15 mouse cellular contexts compared by ENCODE assay signal in the genomic region with DNA sequence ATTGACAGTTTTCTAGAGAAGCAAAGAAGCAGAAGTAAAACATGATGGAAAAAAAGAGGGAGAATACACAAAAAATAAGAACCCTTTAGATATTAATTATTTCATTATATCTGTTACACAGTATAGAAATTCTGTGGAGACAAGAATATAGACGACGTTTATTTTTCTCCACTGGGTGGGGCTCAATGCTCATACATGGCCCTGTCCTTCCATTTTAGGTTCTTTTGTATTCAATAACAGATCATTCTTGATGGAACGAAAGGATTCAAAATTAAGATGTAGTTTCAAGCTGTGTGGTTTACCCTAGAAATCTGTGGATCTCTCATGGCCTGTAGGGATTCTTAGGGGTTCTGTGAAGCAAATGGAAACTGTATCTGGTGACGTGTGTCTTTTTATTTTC. TPM values are rescaled to one million over a fixed set of nuclear protein-coding genes. Genes with fewer than 3 reads are reported as not detected.
DNase-seq lines count a peak whose midpoint lies in the region; ATAC-seq and TF ChIP-seq lines count a peak whose summit lies in the region.
"Had no signal": no experiment of that assay in that cellular context is flagged by ENCODE, and none has a peak within 500 bp of the region (broad histone marks: within the 10 kb centered on the region; RNA-seq: fewer than 3 reads in every experiment).

No protein-coding gene starts in this region.

- no peak overlapping the region for H3K9ac ChIP-seq in forebrain, postnatal 0 days
- no peak overlapping the region for H3K9ac ChIP-seq in forebrain, embryonic 13.5 days
- H3K9ac ChIP-seq in lung, postnatal 0 days (replicated peaks; ENCODE audit: low read depth) = no peak overlapping the region
- H3K9ac ChIP-seq in stomach, postnatal 0 days (ENCODE audit: low read length) = no peak overlapping the region
- H3K9ac ChIP-seq: embryonic facial prominence, embryonic 12.5 days; hindbrain, embryonic 15.5 days; neural tube, embryonic 12.5 days had no signal

- TF ChIP-seq CTCF in forebrain, postnatal 0 days (IDR thresholded peaks at IDR 0.05; ENCODE audit: low read depth) = peak; percentile 46
- peak; percentile 25 for TF ChIP-seq CTCF in lung, postnatal 0 days (IDR thresholded peaks at IDR 0.05)
- TF ChIP-seq CTCF in stomach, postnatal 0 days (IDR thresholded peaks at IDR 0.05; ENCODE audit: low read depth) = peak; percentile 54

- peaks cover 3% of the 10 kb centered on the region; the same call in 1 of the 2 replicates for H3K27me3 ChIP-seq in forebrain, postnatal 0 days (ENCODE audit: insufficient read depth, low read length)
- peaks cover 15% of the 10 kb centered on the region for H3K27me3 ChIP-seq in forebrain, embryonic 13.5 days
- H3K27me3 ChIP-seq in lung, postnatal 0 days (replicated peaks; ENCODE audit: insufficient read depth, low read length) = no peaks in the 10 kb centered on the region
- H3K27me3 ChIP-seq in stomach, postnatal 0 days (ENCODE audit: control insufficient read depth, insufficient read depth, low read length) = no peaks in the 10 kb centered on the region
- H3K27me3 ChIP-seq: embryonic facial prominence, embryonic 12.5 days had no signal

- no peak overlapping the region for H3K4me3 ChIP-seq in forebrain, postnatal 0 days (ENCODE audit: low read depth, low read length)
- no peak overlapping the region for H3K4me3 ChIP-seq in forebrain, embryonic 13.5 days
- no peak overlapping the region for H3K4me3 ChIP-seq in lung, postnatal 0 days (ENCODE audit: low read depth, low read length)
- no peak overlapping the region for H3K4me3 ChIP-seq in stomach, postnatal 0 days (ENCODE audit: low read depth, low read length)
- H3K4me3 ChIP-seq: embryonic facial prominence, embryonic 12.5 days; heart, embryonic 10.5 days; hindbrain, embryonic 15.5 days; neural tube, embryonic 12.5 days had no signal

- no peak overlapping the region for H3K27ac ChIP-seq in forebrain, postnatal 0 days (ENCODE audit: low read depth, low read length)
- no peak overlapping the region for H3K27ac ChIP-seq in forebrain, embryonic 13.5 days
- no peak overlapping the region for H3K27ac ChIP-seq in lung, postnatal 0 days (ENCODE audit: low read length)
- no peak overlapping the region for H3K27ac ChIP-seq in stomach, postnatal 0 days (replicated peaks)
- H3K27ac ChIP-seq: heart, embryonic 10.5 days; hindbrain, embryonic 15.5 days; macrophage; neural tube, embryonic 12.5 days had no signal

- H3K9me3 ChIP-seq in forebrain, postnatal 0 days (ENCODE audit: low read length) = no peaks in the 10 kb centered on the region
- no peaks in the 10 kb centered on the region for H3K9me3 ChIP-seq in forebrain, embryonic 13.5 days (replicated peaks)
- H3K9me3 ChIP-seq in lung, postnatal 0 days (ENCODE audit: low read length) = no peaks in the 10 kb centered on the region
- no peaks in the 10 kb centered on the region for H3K9me3 ChIP-seq in stomach, postnatal 0 days (ENCODE audit: control insufficient read depth, low read length)
- H3K9me3 ChIP-seq: embryonic facial prominence, embryonic 12.5 days; heart, embryonic 10.5 days; hindbrain, embryonic 15.5 days; neural tube, embryonic 12.5 days had no signal

- TF ChIP-seq EP300 in lung, postnatal 0 days (IDR thresholded peaks at IDR 0.05) = no peak
- TF ChIP-seq EP300 in stomach, postnatal 0 days (optimal IDR thresholded peaks at IDR 0.05) = no peak

- no peaks in the 10 kb centered on the region for H3K36me3 ChIP-seq in forebrain, postnatal 0 days (ENCODE audit: insufficient read depth)
- no peaks in the 10 kb centered on the region for H3K36me3 ChIP-seq in forebrain, embryonic 13.5 days (ENCODE audit: poor library complexity, severe bottlenecking)
- no peaks in the 10 kb centered on the region for H3K36me3 ChIP-seq in lung, postnatal 0 days (ENCODE audit: insufficient read depth, low read length)
- no peaks in the 10 kb centered on the region for H3K36me3 ChIP-seq in stomach, postnatal 0 days (ENCODE audit: control insufficient read depth, insufficient read depth, low read length)
- H3K36me3 ChIP-seq: embryonic facial prominence, embryonic 12.5 days; heart, embryonic 10.5 days; hindbrain, embryonic 15.5 days; neural tube, embryonic 12.5 days had no signal

- peak; percentile 60; the same call in 1 of the 2 replicates for ATAC-seq in forebrain, postnatal 0 days
- no peak for ATAC-seq in forebrain, embryonic 13.5 days
- ATAC-seq in lung, postnatal 0 days = no peak
- ATAC-seq in stomach, postnatal 0 days (ENCODE audit: low FRiP score, low TSS enrichment) = no peak
- ATAC-seq: activated CD4-positive, CD25-positive, alpha-beta regulatory T cell, adult 4 months had no signal

- 46% methylated on average over 4 of the region's 4 CpGs for WGBS in forebrain, postnatal 0 days
- WGBS in forebrain, embryonic 13.5 days = 64% methylated on average over 4 of the region's 4 CpGs
- WGBS in lung, postnatal 0 days = 54% methylated on average over 4 of the region's 4 CpGs
- 52% methylated on average over 4 of the region's 4 CpGs for WGBS in stomach, postnatal 0 days

- H3K4me2 ChIP-seq in forebrain, postnatal 0 days (ENCODE audit: low read depth) = no peak overlapping the region
- no peak overlapping the region for H3K4me2 ChIP-seq in forebrain, embryonic 13.5 days
- no peak overlapping the region for H3K4me2 ChIP-seq in lung, postnatal 0 days (replicated peaks; ENCODE audit: low read depth, low read length)
- H3K4me2 ChIP-seq in stomach, postnatal 0 days (replicated peaks; ENCODE audit: low read depth) = no peak overlapping the region
- H3K4me2 ChIP-seq: embryonic facial prominence, embryonic 12.5 days; hindbrain, embryonic 15.5 days; neural tube, embryonic 12.5 days had no signal

- peak; percentile 61 for DNase-seq in forebrain, postnatal 0 days
- DNase-seq in lung, postnatal 0 days (ENCODE audit: low spot score) = peak; percentile 48
- no peak for DNase-seq in lung, postnatal 36 days
- peak; percentile 27 for DNase-seq in T-cell, adult 2 months (ENCODE audit: low spot score)
- no peak for DNase-seq in stomach, postnatal 0 days (ENCODE audit: low spot score)
- no peak for DNase-seq in ovary, adult 18-20 months (ENCODE audit: low spot score)
- no peak for DNase-seq in kidney, postnatal 10 days
- DNase-seq: layer of hippocampus, adult 9-11 months had no signal

- H3K4me1 ChIP-seq in forebrain, postnatal 0 days (ENCODE audit: insufficient read depth) = no peaks in the 10 kb centered on the region
- H3K4me1 ChIP-seq in forebrain, embryonic 13.5 days = no peaks in the 10 kb centered on the region
- H3K4me1 ChIP-seq in lung, postnatal 0 days (ENCODE audit: insufficient read depth, low read depth, low read length) = no peaks in the 10 kb centered on the region
- no peaks in the 10 kb centered on the region for H3K4me1 ChIP-seq in stomach, postnatal 0 days (replicated peaks; ENCODE audit: control insufficient read depth, insufficient read depth)
- H3K4me1 ChIP-seq: heart, embryonic 10.5 days; hindbrain, embryonic 15.5 days; neural tube, embryonic 12.5 days had no signal

RNA-seq across cellular contexts. Expression of a gene that starts 41.1 kb away (rescaled TPM):
- total RNA-seq in forebrain, postnatal 0 days (2014; rRNA removed) = 76.4 and 81.3 TPM in 2 replicates
- polyA plus RNA-seq in forebrain, postnatal 0 days (2015; fragmentation: Nextera tagmentation; extraction: Ambion mirVana) = 103 and 127 TPM in 2 replicates
- 88.1 and 97.0 TPM in 2 replicates for polyA plus RNA-seq in forebrain, embryonic 13.5 days (2015; fragmentation: Nextera tagmentation; extraction: Ambion mirVana)
- 59.4 and 59.8 TPM in 2 replicates for polyA plus RNA-seq in lung, postnatal 0 days (2015; fragmentation: Nextera tagmentation; extraction: Ambion mirVana)
- polyA plus RNA-seq in stomach, postnatal 0 days (2015; fragmentation: Nextera tagmentation; extraction: Ambion mirVana) = 77.2 and 83.9 TPM in 2 replicates

Comparison
In these comparisons a context has a peak if more than half of its experiments do, and no peak if none do; other contexts are left out.
1. DNase-seq: peak in forebrain, postnatal 0 days (single experiment), lung, postnatal 0 days (single experiment) and T-cell, adult 2 months (single experiment); none in lung, postnatal 36 days (single experiment), stomach, postnatal 0 days (single experiment), ovary, adult 18-20 months (single experiment) and kidney, postnatal 10 days (single experiment).
2. Peak in every context shown above with its lines, with median percentiles within 50 percentile points of each other: CTCF ChIP-seq.